Mouse (Mus musculus) macrophage (primary cell): ENCODE measurements around the gene Gpc6. TPM values are rescaled to one million over a fixed set of nuclear protein-coding genes. Genes with fewer than 3 reads are reported as not detected.

Experiments
- H3K27ac ChIP-seq: fragments of 350-480 bp; formaldehyde crosslinking; 2 replicates; pipeline ENCODE4 v1.9.0; 2021
- H3K36me3 ChIP-seq: fragments of 350-480 bp; formaldehyde crosslinking; 2 replicates; pipeline ENCODE4 v1.9.0; 2021; ENCODE audit errors: inconsistent target
- H3K4me3 ChIP-seq: fragments of 350-480 bp; formaldehyde crosslinking; 2 replicates; pipeline ENCODE4 v1.9.0; 2021; ENCODE audit errors: inconsistent target
- H3K79me2 ChIP-seq: fragments of 350-480 bp; formaldehyde crosslinking; 2 replicates; pipeline ENCODE4 v1.9.0; 2021; ENCODE audit errors: inconsistent target
- WGBS: methylation state at CpG from one replicate; pipeline ENCODE4 v1.1.7; 2026; ENCODE audit warnings: inconsistent platforms; ENCODE audit not compliant: missing documents; 5-methylcytosine and 5-hydroxymethylcytosine counted together
- polyA plus RNA-seq: library from polyadenylated mRNA; stranded (reverse); fragments of 250-400 nt; gene quantifications from 3 replicates; pipeline ENCODE4 v1.2.4, GENCODE M21; 2018; ENCODE audit warnings: inconsistent platforms

Gene Gpc6
- polyA plus RNA-seq, 1 experiment from 2014 or later: not detected

GRCm38 (mm10) chr14:117938554-117938953 lies 1013.4 kb downstream of the Gpc6 start:
- WGBS: 47% methylated on average over 2 of the region's 2 CpGs
- H3K79me2 ChIP-seq: no peaks in the 10 kb centered on the region
- no peaks in the 10 kb centered on the region for H3K36me3 ChIP-seq
- no peak overlapping the region for H3K4me3 ChIP-seq
- no peak overlapping the region for H3K27ac ChIP-seq

- no peaks in the 10 kb centered on the region for H3K79me2 ChIP-seq
- H3K27ac ChIP-seq: no peak overlapping the region
- 91% methylated on average over 7 of the region's 7 CpGs for WGBS
Measured at GRCm38 (mm10) chr14:117939471-117939870, 1014.4 kb downstream of the Gpc6 start.

GRCm38 (mm10) chr14:117945920-117946503 lies 1020.9 kb downstream of the Gpc6 start:
- WGBS: 2% methylated on average over 4 of the region's 4 CpGs
- H3K36me3 ChIP-seq: no peaks in the 10 kb centered on the region

More at GRCm38 (mm10) chr14:117939471-117939870, 1014.4 kb downstream of the Gpc6 start:
- Histone ChIP-seq H3K4me3 (no peak overlapping the region), H3K36me3 (no peaks in the 10 kb centered on the region)

GRCm38 (mm10) chr14:117951265-117951664 lies 1026.2 kb downstream of the Gpc6 start:
- Histone ChIP-seq H3K27ac (no peak overlapping the region), H3K36me3 (no peaks in the 10 kb centered on the region), H3K79me2 (no peaks in the 10 kb centered on the region), H3K4me3 (no peak overlapping the region)
- 70% methylated on average over 15 of the region's 15 CpGs for WGBS

More at GRCm38 (mm10) chr14:117945920-117946503, 1020.9 kb downstream of the Gpc6 start:
- no peak overlapping the region for H3K4me3 ChIP-seq
- no peaks in the 10 kb centered on the region for H3K79me2 ChIP-seq
- no peak overlapping the region for H3K27ac ChIP-seq

- Histone ChIP-seq H3K4me3 (no peak overlapping the region), H3K79me2 (no peaks in the 10 kb centered on the region), H3K27ac (no peak overlapping the region), H3K36me3 (no peaks in the 10 kb centered on the region)
- 21% methylated on average over 5 of the region's 5 CpGs for WGBS
Measured at GRCm38 (mm10) chr14:117951686-117952085, 1026.6 kb downstream of the Gpc6 start.

- no peak overlapping the region for H3K27ac ChIP-seq
- H3K36me3 ChIP-seq: no peaks in the 10 kb centered on the region
- no peaks in the 10 kb centered on the region for H3K79me2 ChIP-seq
- WGBS: 93% methylated on average over 3 of the region's 3 CpGs
- no peak overlapping the region for H3K4me3 ChIP-seq
Measured at GRCm38 (mm10) chr14:117956051-117956450, 1030.9 kb downstream of the Gpc6 start.

GRCm38 (mm10) chr14:117958389-117958788 lies 1033.3 kb downstream of the Gpc6 start:
- Histone ChIP-seq H3K36me3 (no peaks in the 10 kb centered on the region), H3K4me3 (no peak overlapping the region), H3K27ac (no peak overlapping the region), H3K79me2 (no peaks in the 10 kb centered on the region)
- 90% methylated on average over 11 of the region's 11 CpGs for WGBS

- Histone ChIP-seq H3K27ac (no peak overlapping the region), H3K36me3 (no peaks in the 10 kb centered on the region), H3K4me3 (no peak overlapping the region), H3K79me2 (no peaks in the 10 kb centered on the region)
- 89% methylated on average over 6 of the region's 6 CpGs for WGBS
Measured at GRCm38 (mm10) chr14:117961267-117961666, 1036.2 kb downstream of the Gpc6 start.

- H3K36me3 ChIP-seq: no peaks in the 10 kb centered on the region
- WGBS: 88% methylated on average over 6 of the region's 6 CpGs
- H3K4me3 ChIP-seq: no peak overlapping the region
- no peaks in the 10 kb centered on the region for H3K79me2 ChIP-seq
- H3K27ac ChIP-seq: no peak overlapping the region
Measured at GRCm38 (mm10) chr14:117961844-117962243, 1036.7 kb downstream of the Gpc6 start.

GRCm38 (mm10) chr14:117962453-117962852 lies 1037.3 kb downstream of the Gpc6 start:
- no peaks in the 10 kb centered on the region for H3K79me2 ChIP-seq
- H3K4me3 ChIP-seq: no peak overlapping the region
- H3K36me3 ChIP-seq: no peaks in the 10 kb centered on the region
- H3K27ac ChIP-seq: no peak overlapping the region
- WGBS: 66% methylated on average over 4 of the region's 4 CpGs

GRCm38 (mm10) chr14:117972576-117972975 lies 1047.5 kb downstream of the Gpc6 start:
- no peak overlapping the region for H3K27ac ChIP-seq
- H3K4me3 ChIP-seq: no peak overlapping the region
- WGBS: 80% methylated on average over 5 of the region's 5 CpGs
- H3K36me3 ChIP-seq: no peaks in the 10 kb centered on the region
- no peaks in the 10 kb centered on the region for H3K79me2 ChIP-seq

GRCm38 (mm10) chr14:117981532-117981931 lies 1056.4 kb downstream of the Gpc6 start:
- Histone ChIP-seq H3K36me3 (no peaks in the 10 kb centered on the region), H3K79me2 (no peaks in the 10 kb centered on the region), H3K4me3 (no peak overlapping the region), H3K27ac (no peak overlapping the region)
- 91% methylated on average over 8 of the region's 10 CpGs for WGBS

- no peak overlapping the region for H3K4me3 ChIP-seq
- 90% methylated on average over 10 of the region's 10 CpGs for WGBS
- no peaks in the 10 kb centered on the region for H3K36me3 ChIP-seq
- no peaks in the 10 kb centered on the region for H3K79me2 ChIP-seq
- H3K27ac ChIP-seq: no peak overlapping the region
Measured at GRCm38 (mm10) chr14:117988444-117988843, 1063.3 kb downstream of the Gpc6 start.

GRCm38 (mm10) chr14:117990203-117990602 lies 1065.1 kb downstream of the Gpc6 start:
- H3K36me3 ChIP-seq: no peaks in the 10 kb centered on the region
- 31% methylated on average over 8 of the region's 8 CpGs for WGBS
- no peaks in the 10 kb centered on the region for H3K79me2 ChIP-seq
- no peak overlapping the region for H3K27ac ChIP-seq
- H3K4me3 ChIP-seq: no peak overlapping the region

GRCm38 (mm10) chr14:117992600-117993256 lies 1067.6 kb downstream of the Gpc6 start:
- H3K36me3 ChIP-seq: no peaks in the 10 kb centered on the region
- no peaks in the 10 kb centered on the region for H3K79me2 ChIP-seq
- no peak overlapping the region for H3K4me3 ChIP-seq
- 75% methylated on average over 8 of the region's 8 CpGs for WGBS
- H3K27ac ChIP-seq: no peak overlapping the region
